Mouse (Mus musculus) cerebellum, adult 11 months (tissue): ENCODE data around the gene Zbtb5.
"Not testable (repeated sequence)": the region's sequence is repeated elsewhere in the genome, so short reads cannot be mapped to it uniquely, and the experiment has no call there.

Source experiments
- DNase-seq: peaks from one replicate; pipeline ENCODE4 v3.0.0; 2022

The Zbtb5 gene

GRCm38 (mm10) chr4:45010806-45011415 lies 1.3 kb downstream of the Zbtb5 start:
- peak; percentile 19 for DNase-seq

DNA sequence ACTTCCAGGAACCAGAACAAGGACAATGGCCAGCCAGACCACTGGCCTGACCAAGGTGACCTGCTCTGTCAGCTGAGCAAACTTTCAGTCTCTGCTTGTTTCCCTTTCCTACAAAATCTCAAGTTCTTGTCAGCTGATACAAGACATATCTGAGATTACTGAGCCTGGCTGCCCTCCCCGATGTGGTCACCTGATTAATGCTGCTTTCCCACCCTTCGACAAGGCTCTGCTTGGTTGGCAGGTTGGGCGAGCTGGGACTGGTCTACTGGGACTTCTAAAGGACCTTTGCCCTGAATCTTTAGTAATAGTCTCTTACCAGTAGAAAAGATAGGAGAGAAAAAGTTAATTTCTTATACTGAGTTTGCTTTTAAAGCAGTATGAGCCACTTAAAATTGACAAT lies 6.8 kb downstream of the Zbtb5 start:
- DNase-seq = no peak

DNA sequence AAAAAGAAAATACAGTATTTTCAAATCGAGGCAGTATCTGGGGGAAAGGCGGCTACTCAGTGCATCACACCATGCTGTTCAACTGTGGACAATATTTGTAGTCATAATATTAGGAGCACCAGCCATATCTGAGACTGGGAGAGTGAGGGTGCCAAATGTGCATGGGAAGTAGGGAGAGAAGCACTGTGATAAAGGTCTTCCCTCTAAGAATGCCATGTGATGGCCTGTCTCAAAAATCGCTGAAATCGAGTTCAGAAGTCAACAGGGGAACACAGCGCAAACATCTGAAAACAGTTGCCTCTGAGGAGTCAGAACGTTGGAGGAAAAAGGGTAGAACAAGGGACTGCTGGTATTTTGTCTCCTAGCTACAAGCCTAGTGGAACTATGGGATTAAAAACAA lies 12.2 kb downstream of the Zbtb5 start:
- no peak for DNase-seq

- no peak for DNase-seq
These were observed 14.1 kb downstream of the Zbtb5 start for GRCm38 (mm10) chr4:44998071-44998470.

GRCm38 (mm10) chr4:44994776-44995175 lies 17.4 kb downstream of the Zbtb5 start:
- no peak for DNase-seq

- no peak for DNase-seq
These were observed 18.4 kb downstream of the Zbtb5 start for GRCm38 (mm10) chr4:44993847-44994246.

GRCm38 (mm10) chr4:44993179-44993578 lies 19.0 kb downstream of the Zbtb5 start:
- not testable (repeated sequence) for DNase-seq

DNA sequence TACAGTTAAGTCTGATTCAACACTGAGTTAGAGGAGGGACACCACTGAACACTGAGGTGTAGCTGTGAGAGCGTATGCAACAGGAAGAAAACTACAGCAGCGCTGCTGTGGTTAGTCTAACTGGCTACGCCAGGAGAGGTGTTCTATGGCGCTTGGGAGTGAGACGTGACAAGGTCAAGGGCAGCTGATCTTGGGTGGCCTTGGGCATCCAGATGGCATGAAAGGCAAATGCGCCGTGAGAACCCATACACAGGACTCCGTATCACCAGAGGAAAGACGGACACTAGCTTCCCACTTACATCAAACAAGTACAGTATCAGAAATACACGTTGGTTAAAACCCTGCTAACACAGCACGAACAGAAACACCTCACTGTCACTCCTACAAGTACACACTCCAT lies 19.9 kb downstream of the Zbtb5 start:
- not testable (repeated sequence) for DNase-seq

DNA sequence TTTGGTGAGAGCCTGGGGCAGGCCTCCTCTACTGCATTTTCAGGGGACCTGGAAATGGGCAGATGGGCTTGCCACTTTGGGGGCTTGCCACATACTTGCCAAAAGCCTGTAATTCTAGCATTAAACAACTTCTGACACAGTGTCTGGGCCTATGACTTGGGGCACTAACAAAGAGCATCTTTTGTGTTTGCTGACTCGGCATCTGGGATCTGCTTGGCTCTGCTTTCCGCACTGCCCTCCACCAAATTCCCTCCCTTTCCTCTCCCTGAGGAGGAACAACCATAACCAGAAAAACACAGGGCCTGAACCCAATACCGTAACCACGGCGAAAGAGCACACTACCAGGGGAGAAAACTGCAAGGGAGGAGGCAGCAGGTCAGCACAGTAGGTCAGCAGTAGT lies 21.7 kb downstream of the Zbtb5 start:
- no peak for DNase-seq

- no peak for DNase-seq
These were observed 29.0 kb downstream of the Zbtb5 start for GRCm38 (mm10) chr4:44983131-44983740.

DNA sequence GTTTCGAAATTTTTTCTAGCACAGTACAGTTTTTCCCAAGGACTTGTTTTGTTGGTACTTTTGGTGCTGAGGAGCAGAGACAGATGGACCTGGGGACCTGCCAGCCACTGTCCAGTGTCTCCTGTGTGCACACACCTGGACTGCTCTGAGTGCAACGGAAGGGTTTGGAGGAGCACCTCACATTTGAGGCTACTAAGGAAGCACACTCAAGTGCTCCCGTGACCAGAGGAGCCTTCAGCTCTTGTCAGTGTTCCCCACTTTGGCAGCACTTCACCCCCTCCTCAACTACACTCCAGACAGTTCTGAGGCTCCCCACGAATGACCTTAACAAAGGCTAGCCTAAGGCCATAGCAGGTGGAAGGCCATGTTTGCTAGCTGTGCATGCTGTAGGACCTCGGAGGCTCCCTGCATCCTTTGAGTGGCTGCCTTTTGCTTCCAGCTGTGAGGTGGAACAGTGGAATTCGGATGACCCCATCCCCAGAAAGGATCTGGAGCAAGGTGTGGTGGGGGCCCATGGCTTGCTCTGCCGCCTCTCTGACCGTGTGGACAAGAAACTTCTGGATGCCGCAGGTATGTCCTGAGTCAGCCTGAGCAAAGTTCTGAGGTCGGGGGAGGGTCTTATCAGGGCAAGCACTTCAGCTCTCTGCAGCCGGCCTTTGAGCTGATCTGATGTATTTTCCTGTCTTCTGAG lies 29.6 kb downstream of the Zbtb5 start:
- DNase-seq = no peak

- DNase-seq = no peak
These were observed 30.3 kb downstream of the Zbtb5 start for GRCm38 (mm10) chr4:44981974-44982287.

DNA sequence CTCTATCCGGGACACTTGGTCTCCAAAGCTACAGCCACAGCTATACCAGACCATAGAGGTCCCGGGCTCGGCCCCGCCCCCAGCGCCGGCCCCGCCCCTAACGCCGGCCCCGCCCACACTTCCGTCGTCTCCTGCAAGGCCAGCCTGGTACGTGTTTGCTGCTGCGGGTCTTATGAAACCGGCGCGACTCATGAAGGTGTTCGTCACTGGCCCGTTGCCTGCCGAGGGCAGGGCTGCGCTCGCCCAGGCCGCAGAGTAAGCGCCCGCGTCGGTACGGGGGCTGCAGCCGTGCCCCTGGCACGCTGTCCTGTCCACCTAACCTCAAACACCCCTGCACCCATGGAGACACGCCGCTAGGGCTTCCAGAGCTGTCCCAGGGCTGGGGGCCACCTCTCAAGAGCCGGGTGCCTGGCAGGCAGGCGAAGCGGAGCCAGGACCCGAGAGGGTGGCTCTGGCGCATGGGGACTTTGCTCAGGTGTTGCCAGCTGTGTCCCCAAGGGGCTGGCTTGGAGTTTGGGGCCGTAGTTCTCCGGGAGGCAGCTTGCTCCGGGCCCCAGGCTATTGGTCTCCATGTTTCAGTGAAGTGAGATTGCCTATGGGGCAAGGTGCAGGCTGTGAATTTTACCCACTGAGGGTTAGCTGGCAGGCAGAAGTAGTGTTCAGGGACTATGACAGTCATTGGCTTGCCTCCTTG lies 30.8 kb downstream of the Zbtb5 start, which contains the start of gene Grhpr:
Grhpr (plus strand) TSS at position 116 of the 694 bp plus-strand sequence.
- DNase-seq = peak; percentile 67

DNA sequence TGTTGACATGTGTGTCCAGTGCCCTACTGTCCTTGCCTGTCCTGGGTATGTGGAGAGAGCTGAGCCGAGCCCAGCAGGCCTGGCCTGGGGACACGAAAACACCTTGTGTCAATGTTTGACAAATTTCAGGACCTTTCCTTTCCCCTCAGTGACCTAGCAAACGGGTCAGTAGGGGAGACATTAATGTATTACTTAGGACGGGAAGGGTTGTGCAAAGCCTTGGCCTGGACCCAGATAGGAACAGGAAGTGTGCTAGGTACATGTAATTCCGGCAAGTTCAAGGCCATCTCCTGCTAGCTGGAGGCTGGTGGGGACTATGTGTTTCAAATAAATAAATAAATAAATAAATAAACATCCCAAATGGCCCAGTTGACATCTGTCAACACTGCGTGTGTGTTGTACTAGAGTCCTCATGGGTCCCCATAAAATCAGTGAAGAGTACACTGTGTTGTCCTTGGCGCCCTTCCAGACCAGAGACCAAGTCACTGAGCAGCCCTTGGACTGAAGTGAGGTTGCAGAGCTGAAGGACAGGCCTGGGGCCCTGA lies 32.3 kb downstream of the Zbtb5 start:
- no peak for DNase-seq

- no peak for DNase-seq
These were observed 34.0 kb downstream of the Zbtb5 start for GRCm38 (mm10) chr4:44978175-44978574.

DNA sequence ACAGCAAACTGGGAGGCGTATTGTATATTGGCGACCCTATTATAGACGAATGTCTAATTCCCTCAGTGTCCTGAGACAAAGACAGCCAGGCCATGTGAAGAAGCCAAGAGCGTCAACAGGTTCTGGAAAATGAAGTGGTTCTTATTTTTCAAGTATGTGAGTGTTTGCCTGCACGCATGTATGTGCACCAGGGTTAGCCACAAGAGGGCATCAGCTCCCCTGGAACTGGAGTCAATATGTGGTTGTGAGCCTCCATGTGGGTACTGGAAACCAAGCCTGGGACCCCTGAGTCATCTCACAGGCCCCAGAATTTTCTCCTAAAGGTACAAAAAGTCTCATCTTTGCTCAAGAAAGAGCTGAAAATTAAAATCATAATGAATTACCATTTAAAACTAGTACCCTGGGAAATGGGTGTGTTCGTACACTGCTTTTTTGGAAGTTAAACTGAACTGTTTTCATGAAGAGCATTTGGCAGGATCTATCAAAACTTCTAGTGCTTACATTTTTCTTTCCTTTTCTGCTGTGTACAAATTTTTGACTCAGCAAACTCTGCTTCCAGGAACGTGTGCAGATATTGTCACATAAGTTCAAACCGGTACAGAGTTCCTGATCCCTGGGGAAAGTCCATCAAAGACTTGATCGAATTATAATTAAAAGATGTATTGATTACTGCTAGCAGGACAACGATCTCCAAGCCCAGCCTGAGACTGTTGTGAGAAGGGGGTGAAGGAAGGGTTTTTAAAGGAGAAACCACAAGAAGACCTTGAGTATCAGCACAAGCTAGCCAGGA lies 35.1 kb downstream of the Zbtb5 start:
- no peak for DNase-seq

- no peak for DNase-seq
These were observed 36.1 kb downstream of the Zbtb5 start for GRCm38 (mm10) chr4:44976026-44976615.

- no peak for DNase-seq
These were observed 37.9 kb downstream of the Zbtb5 start for GRCm38 (mm10) chr4:44974331-44974730.

- no peak for DNase-seq
These were observed 38.3 kb downstream of the Zbtb5 start for GRCm38 (mm10) chr4:44973871-44974270.

DNA sequence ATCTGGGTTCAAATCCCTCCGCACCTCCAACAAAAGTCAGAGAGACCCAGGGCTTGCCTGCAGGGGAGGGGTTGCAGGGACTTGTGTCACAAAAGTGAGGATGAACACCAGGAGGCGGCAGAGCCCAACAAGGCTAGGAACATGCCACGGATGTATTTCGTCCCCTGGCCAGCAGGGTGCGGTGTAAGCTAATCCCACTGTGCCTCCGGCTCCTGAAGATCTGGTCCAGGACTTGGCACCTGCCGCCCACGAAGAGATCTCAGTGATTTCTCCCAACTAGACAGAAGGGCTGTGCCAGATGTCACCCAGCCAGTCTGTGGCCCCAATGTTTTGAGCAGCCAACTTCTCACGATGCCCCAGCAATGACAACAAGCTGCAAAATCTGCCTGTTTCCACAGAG lies 38.8 kb downstream of the Zbtb5 start:
- peak; percentile 84 for DNase-seq

DNA sequence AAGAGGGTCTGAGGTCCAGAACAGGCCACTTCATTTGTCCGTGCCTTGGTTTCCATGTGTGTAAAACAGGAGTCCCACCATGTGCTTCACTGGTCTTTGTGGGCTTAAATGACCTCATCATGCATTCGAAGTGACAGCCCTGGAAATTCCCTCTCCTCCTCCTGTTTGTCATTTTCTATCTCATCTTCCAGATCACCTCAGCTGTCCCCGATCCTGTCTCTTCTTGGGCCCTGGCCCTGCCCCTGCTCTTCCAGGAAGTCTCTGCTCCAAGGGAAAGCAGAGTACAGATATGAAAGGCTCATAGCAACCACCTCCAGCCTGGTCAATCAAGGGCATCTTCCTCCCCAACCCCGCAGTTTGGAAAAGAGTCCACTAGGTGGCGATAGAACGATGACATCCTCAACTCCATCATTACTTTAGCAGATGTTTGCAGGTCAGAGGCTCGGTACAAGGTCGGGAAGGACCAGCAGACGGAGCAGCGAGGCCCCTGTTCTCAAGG lies 41.6 kb downstream of the Zbtb5 start:
- peak; percentile 30 for DNase-seq

DNA sequence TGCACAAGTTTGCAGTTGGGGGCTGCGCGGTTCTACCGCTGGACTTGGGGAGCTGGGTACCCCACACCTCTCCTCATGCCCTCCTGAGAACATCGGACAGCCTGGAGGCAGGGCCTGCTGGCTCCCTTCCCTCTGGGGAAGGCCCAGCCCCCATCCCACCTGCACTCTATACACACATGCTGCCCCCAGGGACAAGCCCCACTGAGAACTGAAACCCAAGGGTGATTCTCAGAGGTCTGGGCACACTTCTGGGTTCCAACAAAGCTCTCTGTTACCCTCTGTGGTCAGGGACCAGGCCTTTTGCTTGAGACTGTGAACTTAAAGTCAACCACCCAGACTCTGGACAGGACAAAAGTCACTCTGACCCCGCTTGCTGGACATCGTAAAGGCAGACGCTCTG lies 42.2 kb downstream of the Zbtb5 start:
- DNase-seq = no peak
